Mouse (Mus musculus): ENCODE results near the gene Zbtb2.

- TF ChIP-seq EP300 (IDR thresholded peaks at IDR 0.05): no peak
- TF ChIP-seq CTCF (IDR thresholded peaks at IDR 0.05): no peak
These were observed 2.6 kb upstream of the Zbtb2 start for GRCm38 (mm10) chr10:4390550-4390949.

Data from lung, postnatal 0 days (tissue).